Mouse (Mus musculus): Measurements from ENCODE around the gene Capzb.

- no peak for TF ChIP-seq CTCF (IDR thresholded peaks at IDR 0.05 in 2 of 3, conservative IDR thresholded peaks at IDR 0.05 in 1 of 3; ENCODE audit: control insufficient read depth in 1 of 3, insufficient read depth in 1 of 3, low read depth in 2 of 3, low read length in 3 of 3, poor library complexity in 1 of 3, severe bottlenecking in 1 of 3)
- no peak for TF ChIP-seq TAL1 (IDR thresholded peaks at IDR 0.05; ENCODE audit: low read length)
Observed at GRCm38 (mm10) chr4:139241678-139242606, 49.2 kb downstream of the Capzb start.
